Mouse (Mus musculus) c-Kit-positive CD71-positive TER-119-negative erythroid progenitor cells, embryonic 14.5 days (primary cell): ENCODE measurements around the gene Rab3d.
A peak's percentile ranks its signal among the peaks of the same experiment; 100 is the strongest.
"Not testable (repeated sequence)": the region's sequence is repeated elsewhere in the genome, so short reads cannot be mapped to it uniquely, and the experiment has no call there.

ENCODE experiments used
- DNase-seq: peaks from one replicate; pipeline ENCODE4 v3.0.0-alpha.2; 2013; ENCODE audit warnings: low read depth

Rab3d gene

GRCm38 (mm10) chr9:21908216-21908615, 9.8 kb downstream of the Rab3d start:
- no peak for DNase-seq

- no peak for DNase-seq
These were observed 14.0 kb downstream of the Rab3d start for GRCm38 (mm10) chr9:21904031-21904430.

GRCm38 (mm10) chr9:21901223-21901820, 16.7 kb downstream of the Rab3d start:
- DNase-seq: peak; percentile 63

- no peak for DNase-seq
These were observed 28.8 kb downstream of the Rab3d start for GRCm38 (mm10) chr9:21889229-21889628.

- DNase-seq: no peak
These were observed 41.4 kb downstream of the Rab3d start for GRCm38 (mm10) chr9:21876601-21877000.

- DNase-seq: no peak
These were observed 45.8 kb downstream of the Rab3d start for GRCm38 (mm10) chr9:21872204-21872603.

GRCm38 (mm10) chr9:21870879-21871524, 47.0 kb downstream of the Rab3d start:
- peak; percentile 24 for DNase-seq

GRCm38 (mm10) chr9:21869290-21869689, 48.7 kb downstream of the Rab3d start:
- not testable (repeated sequence) for DNase-seq

- no peak for DNase-seq
These were observed 50.3 kb downstream of the Rab3d start for GRCm38 (mm10) chr9:21867726-21868125.

GRCm38 (mm10) chr9:21866641-21867040, 51.4 kb downstream of the Rab3d start:
- DNase-seq: no peak

GRCm38 (mm10) chr9:21865673-21866398, 52.2 kb downstream of the Rab3d start:
- DNase-seq: no peak

- DNase-seq: no peak
These were observed 55.8 kb downstream of the Rab3d start for GRCm38 (mm10) chr9:21862181-21862580.

- DNase-seq: not testable (repeated sequence)
These were observed 57.6 kb downstream of the Rab3d start for GRCm38 (mm10) chr9:21860349-21860748.

GRCm38 (mm10) chr9:21859606-21860005, 58.4 kb downstream of the Rab3d start:
- no peak for DNase-seq

GRCm38 (mm10) chr9:21858084-21858483, 59.9 kb downstream of the Rab3d start:
- DNase-seq: no peak

GRCm38 (mm10) chr9:21857501-21857900, 60.5 kb downstream of the Rab3d start:
- DNase-seq: no peak
